Mouse (Mus musculus): ENCODE data around the gene Pced1b.

Gene Pced1b

GRCm38 (mm10) chr15:97256411-97256810 is 9.5 kb downstream of the Pced1b start:
- no peak for DNase-seq (ENCODE audit: low read depth in 2 of 2, low spot score in 2 of 2)

- no peak for DNase-seq (ENCODE audit: low read depth in 2 of 2, low spot score in 2 of 2)
These were observed 10.4 kb downstream of the Pced1b start for GRCm38 (mm10) chr15:97257206-97257775.

- no peak for DNase-seq (ENCODE audit: low read depth in 2 of 2, low spot score in 2 of 2)
These were observed 11.8 kb downstream of the Pced1b start for GRCm38 (mm10) chr15:97258483-97259230.

- DNase-seq (ENCODE audit: low read depth in 2 of 2, low spot score in 2 of 2) = no peak
These were observed 12.4 kb downstream of the Pced1b start for GRCm38 (mm10) chr15:97259300-97259699.

GRCm38 (mm10) chr15:97259968-97260597 is 13.2 kb downstream of the Pced1b start:
- DNase-seq (ENCODE audit: low read depth in 2 of 2, low spot score in 2 of 2) = no peak

GRCm38 (mm10) chr15:97262251-97262650 is 15.3 kb downstream of the Pced1b start:
- DNase-seq (ENCODE audit: low read depth in 2 of 2, low spot score in 2 of 2) = no peak

- no peak for DNase-seq (ENCODE audit: low read depth in 2 of 2, low spot score in 2 of 2)
These were observed 19.4 kb downstream of the Pced1b start for GRCm38 (mm10) chr15:97266236-97266845.

- DNase-seq (ENCODE audit: low read depth in 2 of 2, low spot score in 2 of 2) = no peak
These were observed 20.3 kb downstream of the Pced1b start for GRCm38 (mm10) chr15:97267094-97267695.

GRCm38 (mm10) chr15:97271985-97272697 is 25.2 kb downstream of the Pced1b start:
- no peak for DNase-seq (ENCODE audit: low read depth in 2 of 2, low spot score in 2 of 2)

- DNase-seq (ENCODE audit: low read depth in 2 of 2, low spot score in 2 of 2) = no peak
These were observed 25.9 kb downstream of the Pced1b start for GRCm38 (mm10) chr15:97272831-97273230.

- DNase-seq (ENCODE audit: low read depth in 2 of 2, low spot score in 2 of 2) = no peak
These were observed 28.9 kb downstream of the Pced1b start for GRCm38 (mm10) chr15:97275626-97276395.

- no peak for DNase-seq (ENCODE audit: low read depth in 2 of 2, low spot score in 2 of 2)
These were observed 29.8 kb downstream of the Pced1b start for GRCm38 (mm10) chr15:97276660-97277153.

GRCm38 (mm10) chr15:97277328-97277727 is 30.4 kb downstream of the Pced1b start:
- DNase-seq (ENCODE audit: low read depth in 2 of 2, low spot score in 2 of 2) = no peak

- no peak for DNase-seq (ENCODE audit: low read depth in 2 of 2, low spot score in 2 of 2)
These were observed 31.5 kb downstream of the Pced1b start for GRCm38 (mm10) chr15:97278340-97278948.

GRCm38 (mm10) chr15:97280131-97280530 is 33.2 kb downstream of the Pced1b start:
- DNase-seq (ENCODE audit: low read depth in 2 of 2, low spot score in 2 of 2) = no peak

GRCm38 (mm10) chr15:97280776-97281175 is 33.9 kb downstream of the Pced1b start:
- DNase-seq (ENCODE audit: low read depth in 2 of 2, low spot score in 2 of 2) = no peak

- no peak for DNase-seq (ENCODE audit: low read depth in 2 of 2, low spot score in 2 of 2)
These were observed 35.0 kb downstream of the Pced1b start for GRCm38 (mm10) chr15:97281712-97282571.

GRCm38 (mm10) chr15:97282572-97282881 is 35.6 kb downstream of the Pced1b start:
- DNase-seq (ENCODE audit: low read depth in 2 of 2, low spot score in 2 of 2) = no peak

GRCm38 (mm10) chr15:97284201-97284600 is 37.3 kb downstream of the Pced1b start:
- no peak for DNase-seq (ENCODE audit: low read depth in 2 of 2, low spot score in 2 of 2)

Data from CD8-positive naive resting alpha-beta T cell, adult 2 months (primary cell).